Mouse (Mus musculus): ENCODE measurements around the gene Rbfox1. TPM values are rescaled to one million over a fixed set of nuclear protein-coding genes. Genes with fewer than 3 reads are reported as not detected.

The Rbfox1 gene
- polyA plus RNA-seq, 1 experiment from 2014 or later = 148 TPM

- 14% methylated on average over 2 of the region's 2 CpGs for WGBS
- H3K27ac ChIP-seq = peak overlapping the region; percentile 6; the same call in 1 of the 2 replicates
- 0 out of 2 replicates have a peak, but pooled peaks have one; percentile 61 for ATAC-seq (ENCODE audit: low FRiP score)
These were observed 1076.8 kb downstream of the Rbfox1 start for GRCm38 (mm10) chr16:6961931-6962379.

GRCm38 (mm10) chr16:6962508-6962907 lies 1077.4 kb downstream of the Rbfox1 start:
- no peaks in the 10 kb centered on the region for H3K9me3 ChIP-seq
- H3K4me1 ChIP-seq (replicated peaks) = peaks cover 32% of the 10 kb centered on the region
- H3K4me2 ChIP-seq = no peak overlapping the region
- H3K9ac ChIP-seq = no peak overlapping the region
- peaks cover 56% of the 10 kb centered on the region for H3K27me3 ChIP-seq
- no peaks in the 10 kb centered on the region for H3K36me3 ChIP-seq
- no peak overlapping the region for H3K27ac ChIP-seq
- H3K4me3 ChIP-seq = no peak overlapping the region
- WGBS = 37% methylated on average over 5 of the region's 5 CpGs
- no peak for ATAC-seq (ENCODE audit: low FRiP score)

More at GRCm38 (mm10) chr16:6961931-6962379, 1076.8 kb downstream of the Rbfox1 start:
- no peaks in the 10 kb centered on the region for H3K36me3 ChIP-seq
- H3K4me1 ChIP-seq (replicated peaks) = peaks cover 32% of the 10 kb centered on the region
- no peak overlapping the region for H3K4me2 ChIP-seq
- H3K9ac ChIP-seq = no peak overlapping the region
- H3K27me3 ChIP-seq = peaks cover 56% of the 10 kb centered on the region
- no peak overlapping the region for H3K4me3 ChIP-seq
- no peaks in the 10 kb centered on the region for H3K9me3 ChIP-seq

GRCm38 (mm10) chr16:6963533-6963932 lies 1078.4 kb downstream of the Rbfox1 start:
- 81% methylated on average over 4 of the region's 4 CpGs for WGBS
- ATAC-seq (ENCODE audit: low FRiP score) = no peak

GRCm38 (mm10) chr16:6964720-6965583 lies 1079.8 kb downstream of the Rbfox1 start:
- Histone ChIP-seq H3K9ac (no peak overlapping the region), H3K4me3 (no peak overlapping the region), H3K9me3 (no peaks in the 10 kb centered on the region), H3K27me3 (peaks cover 52% of the 10 kb centered on the region), H3K36me3 (no peaks in the 10 kb centered on the region), H3K4me1 (replicated peaks) (peaks cover 32% of the 10 kb centered on the region), H3K4me2 (no peak overlapping the region), H3K27ac (no peak overlapping the region)
- no peak for ATAC-seq (ENCODE audit: low FRiP score)
- 6% methylated on average over 8 of the region's 8 CpGs for WGBS

More at GRCm38 (mm10) chr16:6963533-6963932, 1078.4 kb downstream of the Rbfox1 start:
- no peaks in the 10 kb centered on the region for H3K9me3 ChIP-seq
- H3K4me1 ChIP-seq (replicated peaks) = peaks cover 32% of the 10 kb centered on the region
- H3K4me2 ChIP-seq = no peak overlapping the region
- H3K9ac ChIP-seq = no peak overlapping the region
- H3K27ac ChIP-seq = no peak overlapping the region
- H3K36me3 ChIP-seq = no peaks in the 10 kb centered on the region
- H3K4me3 ChIP-seq = no peak overlapping the region
- H3K27me3 ChIP-seq = peaks cover 59% of the 10 kb centered on the region

- H3K27ac ChIP-seq = peak overlapping the region; percentile 31; the same call in 1 of the 2 replicates
- no peaks in the 10 kb centered on the region for H3K9me3 ChIP-seq
- ATAC-seq (ENCODE audit: low FRiP score) = no peak
- no peak overlapping the region for H3K4me3 ChIP-seq
- H3K9ac ChIP-seq = no peak overlapping the region
- WGBS = 56% methylated on average over 4 of the region's 4 CpGs
- H3K4me2 ChIP-seq = no peak overlapping the region
- H3K4me1 ChIP-seq (replicated peaks) = peaks cover 25% of the 10 kb centered on the region
- peaks cover 28% of the 10 kb centered on the region for H3K27me3 ChIP-seq
- H3K36me3 ChIP-seq = no peaks in the 10 kb centered on the region
These were observed 1084.8 kb downstream of the Rbfox1 start for GRCm38 (mm10) chr16:6969986-6970385.

- 39% methylated on average over 7 of the region's 7 CpGs for WGBS
- H3K27me3 ChIP-seq = 0 out of 2 replicates have a peak, but pooled peaks cover 3% of the 10 kb centered on the region
- H3K4me1 ChIP-seq (replicated peaks) = peaks cover 24% of the 10 kb centered on the region
- no peak overlapping the region for H3K27ac ChIP-seq
- H3K9ac ChIP-seq = no peak overlapping the region
- ATAC-seq (ENCODE audit: low FRiP score) = 0 out of 2 replicates have a peak, but pooled peaks have one; percentile 49
- no peaks in the 10 kb centered on the region for H3K9me3 ChIP-seq
- no peak overlapping the region for H3K4me3 ChIP-seq
- H3K36me3 ChIP-seq = no peaks in the 10 kb centered on the region
- H3K4me2 ChIP-seq = no peak overlapping the region
These were observed 1091.2 kb downstream of the Rbfox1 start for GRCm38 (mm10) chr16:6976341-6976740.

GRCm38 (mm10) chr16:6983947-6984346 lies 1098.8 kb downstream of the Rbfox1 start:
- ATAC-seq (ENCODE audit: low FRiP score) = no peak
- no peaks in the 10 kb centered on the region for H3K27me3 ChIP-seq
- H3K9me3 ChIP-seq = no peaks in the 10 kb centered on the region
- H3K36me3 ChIP-seq = no peaks in the 10 kb centered on the region
- no peak overlapping the region for H3K9ac ChIP-seq
- no peak overlapping the region for H3K27ac ChIP-seq
- no peak overlapping the region for H3K4me3 ChIP-seq
- WGBS = 93% methylated on average over 2 of the region's 2 CpGs
- no peaks in the 10 kb centered on the region for H3K4me1 ChIP-seq (replicated peaks)
- H3K4me2 ChIP-seq = no peak overlapping the region

GRCm38 (mm10) chr16:6986031-6986430 lies 1100.9 kb downstream of the Rbfox1 start:
- Histone ChIP-seq H3K4me2 (no peak overlapping the region), H3K4me1 (replicated peaks) (no peaks in the 10 kb centered on the region), H3K4me3 (no peak overlapping the region), H3K36me3 (no peaks in the 10 kb centered on the region), H3K9me3 (no peaks in the 10 kb centered on the region), H3K27me3 (no peaks in the 10 kb centered on the region), H3K27ac (no peak overlapping the region), H3K9ac (no peak overlapping the region)
- ATAC-seq (ENCODE audit: low FRiP score) = no peak

- WGBS = 71% methylated on average over 2 of the region's 2 CpGs
- Histone ChIP-seq H3K4me2 (no peak overlapping the region), H3K4me3 (no peak overlapping the region), H3K36me3 (no peaks in the 10 kb centered on the region), H3K9me3 (no peaks in the 10 kb centered on the region), H3K27ac (no peak overlapping the region), H3K4me1 (replicated peaks) (no peaks in the 10 kb centered on the region), H3K27me3 (no peaks in the 10 kb centered on the region), H3K9ac (no peak overlapping the region)
- ATAC-seq (ENCODE audit: low FRiP score) = no peak
These were observed 1101.3 kb downstream of the Rbfox1 start for GRCm38 (mm10) chr16:6986494-6986893.

- Histone ChIP-seq H3K4me2 (no peak overlapping the region), H3K36me3 (no peaks in the 10 kb centered on the region), H3K27me3 (no peaks in the 10 kb centered on the region), H3K4me3 (no peak overlapping the region), H3K27ac (no peak overlapping the region), H3K4me1 (replicated peaks) (no peaks in the 10 kb centered on the region), H3K9me3 (0 out of 2 replicates have a peak, but pooled peaks cover 3% of the 10 kb centered on the region), H3K9ac (no peak overlapping the region)
- 92% methylated on average over 5 of the region's 5 CpGs for WGBS
- no peak for ATAC-seq (ENCODE audit: low FRiP score)
These were observed 1107.1 kb downstream of the Rbfox1 start for GRCm38 (mm10) chr16:6992251-6992650.

- no peak overlapping the region for H3K4me2 ChIP-seq
- no peak for ATAC-seq (ENCODE audit: low FRiP score)
- 36% methylated on average over 2 of the region's 2 CpGs for WGBS
- 0 out of 2 replicates have a peak, but pooled peaks cover 3% of the 10 kb centered on the region for H3K9me3 ChIP-seq
- no peaks in the 10 kb centered on the region for H3K27me3 ChIP-seq
- H3K36me3 ChIP-seq = no peaks in the 10 kb centered on the region
- H3K9ac ChIP-seq = no peak overlapping the region
- H3K4me3 ChIP-seq = no peak overlapping the region
- H3K27ac ChIP-seq = no peak overlapping the region; the same call in 1 of the 2 replicates
- H3K4me1 ChIP-seq (replicated peaks) = no peaks in the 10 kb centered on the region
These were observed 1108.0 kb downstream of the Rbfox1 start for GRCm38 (mm10) chr16:6993180-6993579.

- WGBS = 55% methylated on average over 4 of the region's 4 CpGs
- Histone ChIP-seq H3K9ac (no peak overlapping the region), H3K4me3 (no peak overlapping the region), H3K27ac (no peak overlapping the region), H3K36me3 (no peaks in the 10 kb centered on the region), H3K27me3 (no peaks in the 10 kb centered on the region), H3K4me2 (no peak overlapping the region), H3K9me3 (no peaks in the 10 kb centered on the region), H3K4me1 (replicated peaks) (no peaks in the 10 kb centered on the region)
- no peak for ATAC-seq (ENCODE audit: low FRiP score)
These were observed 1112.0 kb downstream of the Rbfox1 start for GRCm38 (mm10) chr16:6997109-6997508.
